Comparison of ENCODE assay signal across 8 mouse cellular contexts in the genomic region with DNA sequence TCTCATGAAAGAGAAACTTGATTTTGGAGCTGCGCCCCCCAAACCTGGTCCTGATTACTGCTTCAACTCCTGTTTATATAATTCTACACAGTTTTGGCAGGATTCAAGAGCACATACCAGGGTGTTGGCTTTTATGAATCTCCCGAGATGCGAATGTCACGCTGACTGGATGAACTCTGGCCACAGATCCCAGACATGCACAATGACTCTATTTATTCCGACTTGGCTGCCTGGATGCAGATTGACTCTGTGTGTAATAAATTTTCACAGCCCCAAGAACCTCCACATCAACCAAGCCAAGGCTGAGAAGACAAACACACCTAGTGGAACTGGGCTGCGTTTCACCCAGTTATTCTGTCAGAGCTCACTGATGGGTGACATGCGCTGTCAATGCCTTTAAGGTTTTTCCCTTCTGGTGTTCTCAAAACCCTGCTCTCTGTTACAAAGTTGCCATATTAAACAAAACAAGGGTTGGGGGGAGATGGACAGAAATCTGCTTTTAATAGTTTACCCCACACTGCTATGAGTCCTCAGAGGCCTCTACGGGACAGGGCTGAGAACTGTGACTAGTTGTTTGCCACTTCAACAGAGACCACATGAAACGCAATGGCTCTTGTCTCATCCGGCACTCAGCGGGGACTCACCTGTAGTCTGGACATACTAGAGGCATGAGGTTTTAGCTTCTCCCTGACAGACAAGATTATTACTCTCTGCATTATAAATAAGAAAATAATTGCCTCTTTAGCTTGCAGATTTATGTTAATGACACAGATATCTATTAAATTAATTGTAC.
A peak's percentile ranks its signal among the peaks of the same experiment; 100 is the strongest.
DNase-seq lines count a peak whose midpoint lies in the region; ATAC-seq lines count a peak whose summit lies in the region.

No protein-coding gene starts in this region.

- ATAC-seq in neural tube, embryonic 11.5 days (ENCODE audit: insufficient read depth, low FRiP score, low TSS enrichment), result peak; percentile 31; the same call in 1 of the 2 replicates
- ATAC-seq in erythroblast, adult 5-6 weeks (replicated peaks; ENCODE audit: low FRiP score, poor library complexity, severe bottlenecking), result no peak

- 0 out of 2 replicates have a peak overlapping the region, but pooled peaks have one; percentile 7 for H3K27ac ChIP-seq in neural tube, embryonic 11.5 days (ENCODE audit: low read depth, low read length)

- peaks cover 15% of the 10 kb centered on the region for H3K4me1 ChIP-seq in neural tube, embryonic 11.5 days (ENCODE audit: control insufficient read depth, insufficient read depth, low read length)

- H3K4me2 ChIP-seq in neural tube, embryonic 11.5 days (ENCODE audit: low read depth), result no peak overlapping the region

- H3K9me3 ChIP-seq in neural tube, embryonic 11.5 days (ENCODE audit: control insufficient read depth, low read length), result 0 out of 2 replicates have a peak, but pooled peaks cover 3% of the 10 kb centered on the region

- H3K9ac ChIP-seq in neural tube, embryonic 11.5 days (ENCODE audit: low read length), result no peak overlapping the region

- H3K4me3 ChIP-seq in neural tube, embryonic 11.5 days (ENCODE audit: low read depth, low read length), result no peak overlapping the region

- WGBS in neural tube, embryonic 11.5 days, result 58% methylated on average over 11 of the region's 11 CpGs

- no peaks in the 10 kb centered on the region for H3K27me3 ChIP-seq in neural tube, embryonic 11.5 days (ENCODE audit: control insufficient read depth, insufficient read depth, low read length)

- DNase-seq in cerebellum, adult 9-10 months, result peak; percentile 19
- no peak for DNase-seq in cerebellum, adult 11 months
- peak; percentile 39 for DNase-seq in neural tube, embryonic 11.5 days (ENCODE audit: low spot score)
- no peak for DNase-seq in neural tube, embryonic 10.5 days (ENCODE audit: extremely low spot score, low spot score)
- DNase-seq in kidney, postnatal 36 days, result peak; percentile 6 to 40
- peak; percentile 19 for DNase-seq in ovary, postnatal 36 days (ENCODE audit: low spot score)
- no peak for DNase-seq in layer of hippocampus, postnatal 36 days

- H3K36me3 ChIP-seq in neural tube, embryonic 11.5 days (ENCODE audit: control insufficient read depth, insufficient read depth, low read length), result peaks cover 5% of the 10 kb centered on the region; the same call in 1 of the 2 replicates

Comparison
In these comparisons a context has a peak if more than half of its experiments do, and no peak if none do; other contexts are left out.
1. DNase-seq: peak in cerebellum, adult 9-10 months (single experiment), neural tube, embryonic 11.5 days (single experiment), kidney, postnatal 36 days (2 of 2) and ovary, postnatal 36 days (single experiment); none in cerebellum, adult 11 months (single experiment), neural tube, embryonic 10.5 days (single experiment) and layer of hippocampus, postnatal 36 days (0 of 2).